Mouse (Mus musculus) cerebellum, postnatal 10 days (tissue): Measurements from ENCODE around the gene Angptl8.

Source experiments
- DNase-seq, 2 experiments: peaks; one replicate each; pipeline ENCODE4 v3.0.0; 2021; ENCODE audit warnings: mixed read lengths in 2 of 2

Gene Angptl8

DNA sequence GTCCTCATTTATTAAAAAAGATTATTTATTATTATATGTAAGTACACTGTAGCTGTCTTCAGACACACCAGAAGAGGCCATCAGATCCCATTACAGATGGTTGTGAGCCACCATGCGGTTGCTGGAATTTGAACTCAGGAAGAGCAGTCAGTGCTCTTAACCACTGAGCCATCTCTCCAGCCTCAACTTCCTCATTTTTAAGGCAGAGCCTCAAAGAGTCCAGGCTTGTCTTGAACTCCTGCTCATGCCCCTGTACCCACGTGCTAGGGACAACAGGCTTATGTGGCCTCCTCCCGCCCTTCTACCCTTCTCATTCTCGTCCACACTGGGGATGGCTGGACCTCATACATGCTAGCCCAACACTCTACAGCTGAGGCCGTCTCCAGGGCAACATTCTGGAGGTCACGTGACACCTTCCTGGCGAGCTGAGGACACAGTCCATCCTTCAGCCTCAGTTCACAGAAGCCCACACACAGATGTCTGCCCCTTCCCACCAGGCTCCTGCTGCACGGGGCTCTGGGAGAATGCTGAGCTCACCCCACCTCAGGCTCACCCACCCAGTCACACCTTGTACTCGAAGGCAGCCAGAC lies 18.5 kb upstream of the Angptl8 start:
- no peak for DNase-seq

DNA sequence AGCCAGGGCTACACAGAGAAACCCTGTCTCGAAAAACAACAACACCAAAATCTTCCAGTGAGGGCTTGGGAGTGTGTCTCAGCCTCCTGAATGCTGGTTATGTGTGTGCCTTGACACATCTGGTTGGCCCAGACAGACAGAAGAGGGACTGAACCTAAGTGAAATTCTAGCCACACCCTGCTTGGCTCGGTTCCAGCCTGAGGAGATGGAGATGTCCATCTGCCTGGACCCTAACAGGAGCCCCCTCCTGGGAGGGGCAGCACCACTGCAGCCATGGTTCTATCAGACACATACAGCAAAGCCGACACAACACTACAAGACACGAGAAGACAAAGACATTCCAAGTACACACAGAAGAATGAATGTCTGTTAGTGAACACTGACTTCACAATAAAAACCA lies 17.2 kb upstream of the Angptl8 start:
- DNase-seq, result peak; percentile 59 to 64

DNA sequence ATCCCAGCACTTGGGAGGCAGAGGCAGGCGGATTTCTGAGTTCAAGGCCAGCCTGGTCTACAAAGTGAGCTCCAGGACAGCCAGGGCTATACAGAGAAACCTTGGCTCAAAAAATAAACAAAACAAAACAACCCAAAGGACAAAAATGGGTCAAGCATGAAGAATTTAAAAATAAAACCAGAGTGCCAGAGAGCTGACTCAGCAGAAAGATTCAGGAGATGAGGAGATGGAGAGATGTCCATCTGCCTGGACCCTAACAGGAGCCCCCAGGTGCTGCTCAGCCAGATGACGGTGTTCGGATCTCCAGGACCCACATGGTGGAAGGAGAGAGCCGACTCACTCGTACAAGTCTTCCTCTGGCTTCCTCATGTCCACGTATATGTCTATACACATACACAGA lies 16.7 kb upstream of the Angptl8 start:
- no peak for DNase-seq

DNA sequence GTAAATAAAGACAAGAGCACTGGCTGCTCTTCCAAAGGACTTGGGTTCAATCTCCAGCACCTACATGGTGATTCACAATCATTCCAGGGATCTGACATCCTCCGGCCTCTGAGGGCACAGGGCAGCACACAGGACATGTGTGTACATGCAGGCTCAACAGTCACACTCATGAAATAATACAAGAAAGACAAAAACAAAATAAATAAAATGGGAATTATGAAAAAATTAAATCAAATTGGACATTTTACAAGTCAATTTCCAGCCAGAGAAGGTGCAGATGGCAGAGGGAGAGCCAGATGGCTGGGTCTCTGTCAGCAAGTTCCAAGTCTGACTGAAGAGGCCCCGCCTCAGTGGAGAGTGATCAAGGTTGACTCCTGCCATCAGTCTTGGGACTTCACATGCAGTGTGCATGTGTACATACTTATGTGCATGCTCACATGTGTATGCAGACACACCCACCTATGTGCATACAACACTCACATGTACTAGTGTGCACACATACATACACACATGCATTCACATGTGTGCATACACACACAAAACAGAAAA lies 16.1 kb upstream of the Angptl8 start:
- peak; percentile 70 to 74 for DNase-seq

DNA sequence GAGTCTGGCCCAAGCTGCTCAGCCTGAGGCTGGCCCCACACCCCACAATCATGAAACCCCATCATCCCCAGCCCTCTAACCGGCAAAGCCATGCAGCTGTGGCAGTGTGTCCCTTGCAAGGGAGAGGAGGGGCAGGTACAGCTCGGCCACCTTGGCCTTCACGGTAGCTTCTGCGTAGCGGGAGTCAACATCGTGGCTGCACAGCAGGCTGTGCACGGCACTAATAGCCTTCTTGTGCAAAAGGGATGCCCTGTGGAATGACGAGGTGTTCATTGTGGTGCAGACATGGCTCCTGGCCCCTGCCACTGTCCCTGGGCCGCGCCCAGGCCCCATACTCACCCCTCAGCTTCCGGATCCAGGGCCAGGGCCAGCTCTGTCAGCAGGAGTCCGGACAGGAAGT lies 15.1 kb upstream of the Angptl8 start:
- DNase-seq, result no peak

DNA sequence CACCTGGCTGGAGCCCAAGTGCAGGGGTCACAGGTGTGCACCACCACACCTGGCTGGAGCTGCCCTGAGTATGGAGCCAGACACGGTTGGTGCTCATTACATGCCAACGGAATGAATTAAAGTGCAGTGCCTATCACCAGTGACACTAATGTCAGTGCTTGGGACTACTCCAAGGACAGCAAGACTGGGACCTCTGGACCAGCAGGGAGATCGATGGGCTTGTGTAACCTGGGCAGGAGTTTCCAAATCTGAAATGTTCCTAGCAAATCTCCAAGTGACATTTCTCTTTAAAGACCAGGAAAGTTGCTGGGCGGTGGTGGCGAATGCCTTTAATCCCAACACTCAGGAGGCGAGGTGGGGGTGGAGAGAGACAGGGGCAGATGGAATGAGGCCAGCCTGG lies 12.6 kb upstream of the Angptl8 start:
- no peak for DNase-seq

DNA sequence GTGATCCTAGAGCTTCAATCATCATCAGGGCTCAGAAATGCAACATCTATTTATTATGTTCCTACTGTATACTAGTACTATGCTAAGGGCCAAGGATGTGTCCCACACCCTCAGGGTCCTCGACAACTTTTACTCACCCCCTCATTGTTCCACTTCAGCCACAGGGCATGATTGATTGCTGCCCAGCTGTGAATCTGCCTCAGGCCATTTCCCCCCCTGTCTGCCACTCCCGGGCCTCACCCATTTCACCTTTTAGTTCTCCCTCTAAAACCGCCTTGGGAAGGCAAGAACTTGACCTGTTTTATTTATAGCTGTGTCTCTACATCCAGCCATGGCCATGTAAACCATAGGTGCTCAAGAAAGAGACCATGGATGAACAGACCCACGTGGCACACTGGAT lies 11.4 kb upstream of the Angptl8 start:
- DNase-seq, result no peak

DNA sequence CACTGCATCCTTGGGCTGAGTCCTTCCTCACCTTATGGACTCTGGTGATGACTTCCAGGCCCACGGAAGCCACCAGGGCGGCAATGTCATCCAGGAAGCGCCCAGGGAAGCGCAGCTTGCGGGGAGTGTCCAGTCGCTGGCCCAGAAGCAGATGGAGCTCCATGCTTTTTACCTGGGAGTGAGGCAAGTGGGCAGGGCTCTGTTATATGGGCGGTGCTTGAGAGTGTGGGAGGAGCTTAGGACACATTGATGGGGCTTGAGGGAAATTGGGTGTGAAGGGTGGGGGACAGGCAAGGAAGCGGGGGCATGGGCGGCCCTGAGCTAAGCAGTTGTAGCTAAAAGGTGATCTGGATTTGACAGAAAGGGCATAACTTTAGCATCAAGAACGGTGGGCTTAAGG lies 10.9 kb upstream of the Angptl8 start:
- DNase-seq, result no peak

DNA sequence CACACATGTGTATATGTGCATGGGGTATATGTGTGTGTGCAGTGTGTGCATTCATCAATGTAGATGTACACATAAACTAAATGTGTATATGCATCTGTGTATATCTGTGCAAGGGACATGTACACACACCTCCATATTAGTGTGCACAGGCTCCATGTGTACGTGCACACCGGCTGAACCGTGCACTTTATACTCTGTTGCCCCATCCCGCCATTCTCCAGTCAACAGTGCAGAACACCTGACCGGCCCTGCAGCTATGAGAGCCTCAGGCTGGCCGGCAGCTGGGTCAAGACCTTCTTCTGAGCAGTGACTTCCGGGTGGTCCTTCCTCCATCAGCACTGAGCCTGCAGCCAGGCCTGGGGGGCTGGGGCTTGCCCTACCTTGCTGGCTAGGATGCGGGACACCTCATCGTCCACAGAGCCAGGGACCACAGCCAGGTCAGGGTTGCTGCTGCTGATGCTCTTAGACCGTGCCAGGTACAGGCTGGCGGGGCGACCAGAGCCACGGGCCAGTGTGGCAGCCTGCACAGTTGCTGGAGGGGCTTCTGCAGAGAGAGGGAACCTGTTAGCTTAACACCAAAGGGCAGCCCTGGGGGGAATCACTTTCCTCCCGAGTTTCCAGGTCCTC lies 5.4 kb upstream of the Angptl8 start:
- DNase-seq, result peak; percentile 52 to 58

DNA sequence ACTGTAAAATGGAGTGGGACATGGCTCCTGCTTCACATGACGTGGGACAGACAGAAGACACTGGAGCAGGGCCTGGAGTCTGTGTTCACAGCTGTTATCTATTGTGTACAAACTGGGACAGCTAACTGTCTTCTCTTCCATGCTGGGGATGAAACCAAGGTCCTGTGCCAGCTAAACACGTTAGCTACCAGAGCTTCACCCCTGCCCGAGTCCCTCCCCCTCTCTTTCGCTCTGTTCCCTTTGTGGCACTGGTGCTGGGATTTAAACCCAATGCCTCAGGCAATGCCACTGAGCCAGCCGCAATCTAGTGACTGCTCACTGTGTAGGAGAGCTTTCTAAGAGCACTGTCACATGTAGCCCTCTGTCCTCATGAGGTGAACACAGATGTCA lies 4.9 kb upstream of the Angptl8 start:
- no peak for DNase-seq

DNA sequence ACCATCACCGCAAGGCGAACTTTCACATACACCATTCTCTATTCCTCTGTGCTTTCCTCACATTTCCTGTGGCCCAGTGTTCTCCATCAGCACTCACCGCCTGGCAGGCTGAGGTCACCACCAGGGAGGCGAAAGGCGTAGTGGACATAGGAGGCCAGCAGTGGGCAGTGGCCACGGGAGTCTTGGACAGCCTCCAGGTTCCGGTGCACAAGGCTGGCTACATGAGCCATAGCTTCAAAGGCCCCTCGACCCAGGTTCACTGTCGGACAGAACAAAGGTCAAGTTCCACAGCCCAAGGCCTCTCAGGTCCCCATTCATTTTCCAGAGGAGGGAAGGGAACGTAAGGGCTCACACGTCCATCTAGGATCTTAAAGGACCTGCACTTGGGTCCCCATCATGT lies 4.4 kb upstream of the Angptl8 start:
- no peak for DNase-seq

DNA sequence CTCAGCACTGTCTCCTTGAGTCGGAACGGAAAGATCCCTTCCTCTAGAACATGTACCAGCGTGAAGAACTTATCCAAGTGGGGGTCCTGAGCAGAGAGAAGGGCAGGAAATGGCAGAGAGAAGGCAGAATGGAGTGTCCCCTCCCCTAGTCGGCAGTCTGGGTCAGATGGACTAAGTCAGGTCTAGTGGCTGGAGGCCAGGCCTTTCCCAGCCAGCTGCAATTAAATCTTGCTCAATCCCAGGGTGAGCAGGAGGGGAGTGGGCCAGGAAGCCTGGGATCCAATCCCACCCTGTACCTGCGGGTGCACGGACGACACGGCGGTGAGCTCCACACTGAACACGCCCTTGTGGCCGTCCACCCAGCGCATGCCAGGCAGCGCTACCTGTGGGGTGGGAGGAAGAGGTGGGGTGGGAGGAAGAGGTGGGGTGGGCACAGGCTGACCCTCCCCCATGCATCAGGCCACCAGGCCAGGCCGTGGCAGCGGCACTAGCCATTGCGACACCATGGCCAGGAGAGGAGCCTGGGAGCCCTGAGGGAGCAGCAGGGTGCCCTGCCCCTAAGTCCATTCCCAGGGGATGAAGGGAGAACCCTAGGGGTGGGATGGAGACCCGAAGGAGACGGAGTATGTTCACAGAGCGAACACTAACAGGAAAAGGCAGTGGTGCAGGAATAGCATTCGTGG lies 3.6 kb upstream of the Angptl8 start:
- peak in 1 of 2 experiments; percentile 40 for DNase-seq

DNA sequence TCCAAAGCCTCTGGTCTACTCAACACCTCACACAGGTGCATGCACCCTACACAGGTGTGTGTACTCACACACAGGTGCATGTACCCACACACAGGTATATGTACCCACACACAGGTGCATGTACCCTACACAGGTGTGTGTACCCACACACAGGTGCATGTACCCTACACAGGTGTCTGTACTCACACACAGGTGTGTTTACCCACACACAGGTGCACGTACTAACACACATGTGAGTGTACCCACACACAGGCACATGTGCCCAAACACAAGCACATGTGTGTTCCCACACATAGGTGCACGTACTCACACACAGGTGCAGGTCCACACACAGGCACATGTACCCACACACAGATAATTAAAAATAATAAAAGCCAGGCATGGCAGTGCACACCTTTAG lies 2.4 kb downstream of the Angptl8 start:
- no peak for DNase-seq

DNA sequence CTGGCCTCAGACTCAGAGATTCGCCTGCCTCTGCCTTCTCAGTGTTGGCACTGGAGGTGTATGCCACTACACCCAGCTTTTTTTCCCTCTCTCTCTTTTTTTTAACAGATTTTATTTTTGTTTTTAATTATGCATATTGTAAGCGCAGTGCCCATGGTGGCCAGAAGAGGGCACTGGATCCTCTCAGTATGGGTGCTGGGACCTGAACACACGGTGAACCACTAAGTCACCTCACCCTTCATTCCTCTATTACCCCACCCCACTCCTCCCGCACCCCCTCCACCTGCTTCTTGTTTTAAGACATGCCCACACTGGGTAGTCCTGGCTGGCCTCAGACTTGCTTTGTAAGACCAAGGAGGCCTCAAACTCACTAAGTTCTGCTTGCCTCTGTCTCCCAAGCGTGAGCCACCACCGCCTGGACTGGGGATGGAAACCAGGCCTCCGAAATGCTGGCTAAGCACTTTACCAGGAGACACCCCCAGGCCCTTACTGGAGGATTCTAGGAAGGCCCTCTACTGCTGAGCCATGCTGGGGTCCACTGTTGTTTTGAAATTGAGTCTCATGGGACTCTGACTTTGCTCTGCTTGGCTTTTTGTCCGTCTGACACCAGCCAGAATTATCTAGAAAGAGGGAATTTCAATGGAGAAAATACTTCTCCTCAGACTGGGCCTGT lies 4.9 kb downstream of the Angptl8 start:
- DNase-seq, result peak; percentile 59 to 71

DNA sequence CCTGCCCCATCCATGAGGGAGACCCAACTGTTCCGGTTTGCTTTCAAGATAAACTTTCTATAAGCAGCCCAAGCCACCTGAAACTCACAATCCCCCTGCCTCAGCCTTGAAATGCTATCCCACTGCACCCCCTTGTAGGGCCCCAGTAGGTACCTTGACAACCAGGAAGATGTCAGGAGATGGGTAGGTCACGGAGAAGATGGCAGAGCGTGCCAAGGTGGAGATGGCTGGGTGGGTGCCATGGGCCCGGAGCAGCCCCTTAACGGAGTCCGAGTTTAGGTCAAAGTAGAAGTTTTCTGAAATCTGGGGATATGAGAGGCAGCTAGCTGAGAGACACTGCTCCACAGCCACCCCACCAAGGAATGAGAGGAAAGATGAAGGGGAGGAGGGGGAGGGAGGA lies 6.0 kb downstream of the Angptl8 start:
- no peak for DNase-seq

DNA sequence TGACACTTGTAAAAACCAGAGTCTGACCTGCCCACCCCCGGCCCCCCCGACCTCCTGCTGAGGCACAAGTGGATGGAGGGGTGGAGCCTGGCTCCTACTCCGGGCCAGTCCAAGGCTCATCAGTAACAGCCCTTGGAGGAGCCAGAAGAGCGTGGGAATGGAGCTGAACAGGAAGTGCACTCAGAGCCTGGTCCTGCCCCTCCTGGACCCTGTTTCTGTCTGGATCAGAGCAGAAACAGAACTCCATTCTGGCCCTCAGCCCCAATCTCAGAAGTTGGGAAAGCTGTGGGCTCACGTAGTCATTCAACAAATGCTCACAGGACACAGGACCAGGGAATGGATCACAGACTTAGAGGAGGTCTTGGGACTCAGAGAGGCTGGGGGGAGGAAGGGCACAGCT lies 7.1 kb downstream of the Angptl8 start:
- no peak for DNase-seq

DNA sequence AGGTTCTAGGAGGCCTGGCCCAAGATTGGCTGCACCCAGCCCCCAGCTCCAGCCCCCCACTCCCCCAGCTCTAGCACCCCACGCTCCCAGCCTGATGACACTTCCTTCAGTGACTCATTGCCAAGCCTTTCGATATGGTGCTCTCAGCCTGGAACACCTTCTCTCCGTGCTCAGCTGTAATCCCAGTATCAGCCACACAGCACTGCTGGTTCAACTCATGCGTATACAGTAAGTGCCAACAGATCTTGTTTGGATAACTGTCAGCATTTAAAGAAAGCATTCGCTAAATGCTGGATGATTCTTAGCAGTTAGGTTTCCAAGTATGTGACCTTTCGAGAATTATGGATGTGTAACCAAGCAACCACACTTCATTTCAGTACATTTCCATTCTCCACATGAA lies 7.8 kb downstream of the Angptl8 start:
- DNase-seq, result no peak

DNA sequence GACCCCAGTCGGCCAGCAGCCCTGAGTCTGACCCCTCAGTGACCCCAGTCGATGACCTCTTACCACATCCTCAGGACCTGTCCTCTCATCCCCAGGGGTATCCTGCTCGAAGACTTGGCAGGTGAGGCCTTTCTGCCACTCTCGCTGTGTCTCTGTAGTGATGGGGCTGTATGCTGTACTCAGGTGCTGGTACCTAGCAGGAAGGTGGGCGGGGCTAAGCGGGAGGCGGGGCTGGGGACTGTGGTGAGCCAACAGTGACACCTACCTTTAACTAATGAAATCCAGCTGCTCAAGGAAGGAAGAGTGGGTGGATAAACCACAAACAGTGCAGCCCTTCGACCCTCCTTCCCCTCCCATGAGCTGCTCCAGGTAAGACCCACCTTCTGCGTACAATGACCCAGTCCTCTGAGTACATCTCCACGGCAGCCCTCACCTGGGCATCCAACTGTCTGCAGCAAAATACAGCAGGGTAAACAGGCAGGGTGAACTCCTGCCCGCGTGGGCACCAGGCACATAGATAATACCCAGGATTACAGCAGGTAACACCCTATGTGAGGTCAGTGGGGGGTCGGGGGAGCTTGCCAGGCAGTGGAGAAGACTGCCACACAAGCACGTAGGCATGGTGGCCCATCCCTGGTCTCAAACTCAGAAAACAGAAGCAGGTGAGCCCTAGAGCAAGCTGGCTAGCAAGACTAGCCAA lies 10.2 kb downstream of the Angptl8 start:
- DNase-seq, result no peak

DNA sequence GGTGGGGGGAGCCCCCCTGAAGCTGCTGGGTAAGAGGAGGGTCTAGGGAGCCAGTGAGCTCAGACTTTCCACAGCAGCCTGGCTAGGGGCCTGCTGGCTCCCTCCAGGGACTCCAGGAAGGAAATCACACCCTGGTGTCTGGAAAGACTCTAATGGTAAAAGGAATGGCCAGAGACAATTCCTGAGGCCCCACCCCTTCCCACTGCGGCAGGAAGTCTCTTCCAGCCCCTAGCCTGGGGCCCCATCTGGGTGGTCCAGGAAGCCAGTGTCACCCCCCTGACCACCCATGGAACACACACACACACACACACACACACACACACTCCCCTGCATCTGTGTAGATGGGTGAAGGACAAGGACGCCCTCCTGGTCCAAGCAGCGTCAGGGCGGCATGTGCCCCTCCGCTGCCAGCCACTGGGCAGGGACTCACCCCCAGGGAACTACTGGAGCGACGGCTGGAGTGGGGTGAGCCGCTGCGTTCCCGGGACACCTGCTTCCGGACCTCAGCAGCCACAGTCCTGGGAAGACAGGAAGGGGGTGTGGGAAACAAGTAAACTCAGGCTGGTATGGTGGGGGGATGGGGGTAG lies 11.5 kb downstream of the Angptl8 start:
- no peak for DNase-seq

DNA sequence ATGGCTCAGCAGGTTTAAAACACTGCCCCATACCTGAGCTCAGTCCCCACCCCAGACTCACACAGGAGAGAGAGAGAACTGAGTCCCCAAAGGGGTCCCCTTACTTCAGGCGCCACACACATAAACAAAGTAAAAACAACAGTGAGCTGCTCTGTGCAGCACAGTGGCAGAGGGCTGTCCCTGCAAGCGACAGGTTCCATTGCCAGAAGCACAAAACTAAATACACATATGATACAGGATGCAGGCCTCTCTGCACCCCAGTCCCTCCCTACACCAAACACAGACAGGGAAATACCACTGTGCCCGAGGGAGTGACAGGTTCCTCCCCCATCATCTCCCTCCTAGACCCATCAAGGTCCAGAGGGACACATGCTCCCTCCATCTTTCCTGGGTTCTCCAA lies 12.1 kb downstream of the Angptl8 start:
- DNase-seq, result no peak

DNA sequence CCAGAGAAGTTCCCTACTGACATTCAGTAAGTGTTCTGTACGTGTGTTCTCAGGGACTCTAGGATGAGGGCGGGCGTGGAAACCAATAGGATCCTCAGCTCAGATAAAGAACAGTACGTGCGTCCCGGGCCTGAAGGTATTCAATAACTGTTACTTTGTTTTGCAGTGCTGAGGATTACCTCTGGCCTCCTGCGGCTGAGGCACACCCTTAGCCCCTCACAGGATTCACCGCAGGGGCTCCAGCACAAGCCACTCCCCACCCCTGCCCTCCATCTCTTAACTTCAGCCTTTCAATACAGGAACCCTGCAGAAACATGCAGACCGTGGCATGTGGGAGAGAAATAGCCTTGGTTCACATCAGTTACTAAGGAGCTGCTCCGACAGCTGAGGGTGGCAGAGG lies 12.6 kb downstream of the Angptl8 start:
- no peak for DNase-seq
